Mouse (Mus musculus): ENCODE measurements around the gene Kcnq1.

The Kcnq1 gene

DNA sequence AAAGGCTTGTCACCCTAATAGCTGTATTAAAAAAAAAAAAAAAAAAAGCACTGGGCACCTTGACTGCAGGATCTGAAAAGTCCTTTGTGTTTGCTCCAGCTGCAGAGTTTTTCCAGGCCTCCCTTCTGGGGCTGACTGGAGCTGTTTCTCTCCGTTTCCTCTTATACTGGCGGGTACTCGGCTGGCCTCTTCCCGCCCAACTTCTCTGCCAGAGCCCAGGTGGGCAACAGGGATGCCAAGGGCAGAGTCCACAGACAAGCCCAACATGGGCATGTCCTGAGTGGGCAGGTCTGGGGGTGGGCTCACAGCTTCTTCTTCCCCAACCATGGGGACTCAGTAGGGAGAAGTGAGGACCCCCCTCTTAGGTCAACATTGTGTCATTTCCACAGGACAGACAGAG is 167.6 kb downstream of the Kcnq1 start:
- no peak for DNase-seq (ENCODE audit: low spot score in 2 of 2)

DNA sequence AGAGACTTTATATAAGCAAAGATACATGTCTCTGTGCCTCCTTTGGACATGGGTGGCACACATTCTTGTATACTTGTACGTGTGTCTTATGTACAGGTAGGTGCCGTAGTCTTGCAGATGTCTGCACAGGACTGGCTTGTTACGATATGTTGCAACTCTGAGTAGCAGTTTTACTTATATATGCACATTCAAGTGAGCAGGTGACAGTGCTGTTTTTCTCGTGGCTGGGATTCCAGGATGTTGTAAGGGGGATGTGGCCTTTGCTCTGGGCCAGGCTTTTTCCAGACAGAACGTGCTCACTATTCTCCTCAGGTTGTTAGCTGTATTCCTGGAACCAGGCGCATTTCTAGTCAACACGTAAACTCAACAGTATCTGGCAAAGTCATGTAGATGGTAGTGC is 168.9 kb downstream of the Kcnq1 start:
- DNase-seq (ENCODE audit: low spot score in 2 of 2): no peak

DNA sequence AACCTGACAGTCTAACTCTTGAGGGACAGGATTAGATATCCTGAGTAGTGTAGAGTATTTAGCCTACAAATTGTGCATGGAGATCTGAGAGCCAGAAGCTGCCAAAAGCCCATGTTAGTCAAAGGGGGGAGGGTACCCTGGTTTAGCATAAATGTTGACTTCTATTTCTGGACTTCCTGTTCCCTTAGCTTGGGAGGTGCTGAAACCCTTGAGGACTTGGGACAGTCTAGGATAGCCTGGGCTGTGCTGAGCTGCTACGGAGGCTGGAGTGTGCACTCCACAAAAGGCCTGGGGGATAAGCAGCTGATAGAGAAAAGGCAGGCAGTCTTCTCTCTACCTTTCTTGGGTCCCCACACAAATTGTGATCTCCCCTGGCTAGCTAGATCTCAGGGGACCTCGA is 177.5 kb downstream of the Kcnq1 start:
- DNase-seq (ENCODE audit: low spot score in 2 of 2): no peak

DNA sequence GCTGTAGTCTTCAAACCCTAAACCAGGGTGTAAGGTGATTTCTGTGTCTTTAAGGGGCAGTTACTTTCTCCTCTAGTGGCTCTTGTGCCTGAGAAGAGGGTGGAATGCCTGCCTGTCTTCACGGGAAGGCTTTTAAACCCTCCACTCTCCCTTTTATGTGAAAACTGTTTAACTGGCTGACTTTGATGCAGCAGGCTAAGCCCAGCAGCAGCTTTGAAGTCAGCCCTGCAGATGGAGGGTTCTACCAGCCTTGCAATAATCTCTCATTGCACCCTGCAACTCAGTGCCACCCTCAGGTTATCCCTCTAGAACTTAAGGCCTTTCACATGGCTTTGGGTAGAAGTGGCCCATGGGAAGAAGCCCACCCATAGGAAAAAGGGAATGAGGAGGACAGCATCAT is 178.7 kb downstream of the Kcnq1 start:
- no peak for DNase-seq (ENCODE audit: low spot score in 2 of 2)

GRCm38 (mm10) chr7:143285440-143285839 is 179.3 kb downstream of the Kcnq1 start:
- DNase-seq (ENCODE audit: low spot score in 2 of 2): no peak

GRCm38 (mm10) chr7:143286532-143287290 is 180.5 kb downstream of the Kcnq1 start:
- no peak for DNase-seq (ENCODE audit: low spot score in 2 of 2)

DNA sequence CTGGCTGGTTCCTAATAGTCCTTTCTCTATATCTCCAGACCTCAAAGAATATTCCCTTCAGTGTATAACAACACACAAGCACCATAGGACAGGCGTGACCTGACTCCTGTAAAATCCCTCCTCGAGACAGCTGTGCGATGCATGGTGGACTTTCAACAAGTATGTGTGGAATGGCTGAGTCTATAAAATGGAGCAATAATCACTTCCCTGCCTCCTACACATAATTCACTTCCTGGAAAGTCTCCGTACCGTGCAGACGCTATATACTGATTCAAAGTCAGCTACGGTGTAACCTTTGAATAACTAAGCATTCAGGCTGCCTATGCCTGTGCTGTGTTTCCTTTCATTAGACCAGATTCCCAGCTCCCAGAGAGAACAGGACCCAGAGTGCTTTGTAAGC is 182.0 kb downstream of the Kcnq1 start:
- DNase-seq (ENCODE audit: low spot score in 2 of 2): no peak

GRCm38 (mm10) chr7:143289082-143289849 is 183.1 kb downstream of the Kcnq1 start:
- DNase-seq (ENCODE audit: low spot score in 2 of 2): no peak

DNA sequence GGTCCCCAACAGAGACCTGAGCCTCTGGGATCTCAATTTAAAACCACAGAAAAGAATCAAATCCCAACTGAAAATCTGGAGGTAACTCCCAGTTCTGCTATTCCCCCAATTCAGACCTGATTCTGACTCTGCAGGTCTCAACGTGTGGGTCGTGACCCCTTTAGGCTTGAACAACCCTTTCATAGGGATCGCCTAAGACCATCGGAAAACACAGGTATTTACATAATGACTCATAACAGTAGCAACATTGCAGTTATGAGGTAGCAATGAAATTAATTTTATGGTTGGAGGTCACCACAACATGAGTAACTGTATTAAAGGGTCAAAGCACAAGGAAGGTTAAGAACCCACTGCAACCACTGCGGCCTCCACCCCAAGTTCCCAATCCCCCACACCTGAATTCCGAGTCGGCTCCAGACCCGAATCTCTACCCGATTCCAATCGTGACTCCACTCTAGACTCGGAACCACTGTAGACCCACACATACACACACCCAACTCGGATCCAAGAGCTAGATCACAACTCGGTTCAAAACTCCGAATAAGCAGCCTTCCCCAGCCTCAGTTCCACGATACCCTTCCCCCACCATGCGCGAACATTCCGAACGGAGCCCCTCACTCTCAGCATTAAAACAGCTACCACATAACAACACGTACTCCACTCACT is 188.7 kb downstream of the Kcnq1 start:
- DNase-seq (ENCODE audit: low spot score in 2 of 2): no peak

GRCm38 (mm10) chr7:143295356-143296000 is 189.3 kb downstream of the Kcnq1 start:
- DNase-seq (ENCODE audit: low spot score in 2 of 2): peak; percentile 21 to 26

GRCm38 (mm10) chr7:143296001-143296379 is 189.8 kb downstream of the Kcnq1 start:
- DNase-seq (ENCODE audit: low spot score in 2 of 2): peak in 1 of 2 experiments; percentile 5

DNA sequence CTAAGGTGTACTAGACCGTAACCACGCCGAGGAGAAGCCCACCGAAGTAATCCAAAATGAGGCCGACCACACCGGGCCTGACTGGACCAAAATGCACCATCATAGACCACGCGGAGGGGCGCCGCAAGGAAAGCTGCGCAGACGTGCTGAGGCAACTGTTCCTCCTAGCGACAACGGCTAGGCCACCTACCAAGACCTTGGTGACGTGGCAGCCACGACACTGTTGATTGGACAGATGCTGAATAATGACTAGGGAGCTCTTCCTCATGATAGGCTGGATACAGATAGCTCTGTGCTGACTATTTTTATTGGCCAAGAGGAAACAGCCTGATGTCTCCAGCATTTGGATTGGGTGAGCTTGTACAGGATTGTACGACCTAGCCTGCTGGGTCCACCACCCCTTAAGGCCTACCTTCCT is 190.2 kb downstream of the Kcnq1 start:
- DNase-seq (ENCODE audit: low spot score in 2 of 2): peak; percentile 67 to 75

DNA sequence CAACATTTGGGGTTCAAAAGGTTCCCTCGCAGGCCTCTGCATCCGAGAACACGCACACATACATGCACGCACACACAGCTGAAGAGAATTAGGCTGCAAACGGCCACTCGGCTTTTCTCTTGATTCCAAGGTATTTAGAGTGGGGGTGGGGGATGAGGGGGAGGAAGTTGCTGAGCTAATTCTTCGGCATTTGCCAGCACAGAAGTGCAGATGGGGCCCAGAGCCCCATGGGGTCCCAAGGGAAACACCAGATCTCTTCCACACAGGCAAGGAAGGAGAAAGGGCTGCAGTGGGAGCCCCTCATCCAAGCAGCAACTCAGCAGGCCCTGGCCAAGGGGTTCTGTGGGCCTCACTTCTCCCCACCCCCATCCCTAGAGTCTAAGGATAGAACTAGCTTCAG is 193.9 kb downstream of the Kcnq1 start:
- DNase-seq (ENCODE audit: low spot score in 2 of 2): no peak

GRCm38 (mm10) chr7:143300681-143301080 is 194.5 kb downstream of the Kcnq1 start:
- no peak for DNase-seq (ENCODE audit: low spot score in 2 of 2)

DNA sequence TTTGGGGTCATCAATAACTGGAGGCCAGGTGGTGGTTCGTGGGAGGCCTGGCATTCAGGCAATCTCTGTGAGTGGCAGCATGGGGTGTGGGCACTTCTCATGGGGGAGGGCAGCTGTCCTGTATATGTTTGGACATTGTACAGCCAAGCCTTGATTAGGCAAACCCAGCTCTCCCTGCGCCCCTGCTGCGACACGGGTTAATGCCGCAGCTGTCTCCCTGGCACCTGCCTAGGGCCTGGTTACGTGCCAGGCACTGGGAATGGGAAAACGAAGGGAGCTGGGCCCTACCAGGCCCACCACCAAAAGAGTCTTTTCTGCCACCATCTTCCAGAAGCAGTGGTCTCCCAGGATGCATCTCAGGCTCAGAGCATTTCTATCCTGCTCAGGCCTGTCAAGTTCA is 196.0 kb downstream of the Kcnq1 start:
- DNase-seq (ENCODE audit: low spot score in 2 of 2): no peak

DNA sequence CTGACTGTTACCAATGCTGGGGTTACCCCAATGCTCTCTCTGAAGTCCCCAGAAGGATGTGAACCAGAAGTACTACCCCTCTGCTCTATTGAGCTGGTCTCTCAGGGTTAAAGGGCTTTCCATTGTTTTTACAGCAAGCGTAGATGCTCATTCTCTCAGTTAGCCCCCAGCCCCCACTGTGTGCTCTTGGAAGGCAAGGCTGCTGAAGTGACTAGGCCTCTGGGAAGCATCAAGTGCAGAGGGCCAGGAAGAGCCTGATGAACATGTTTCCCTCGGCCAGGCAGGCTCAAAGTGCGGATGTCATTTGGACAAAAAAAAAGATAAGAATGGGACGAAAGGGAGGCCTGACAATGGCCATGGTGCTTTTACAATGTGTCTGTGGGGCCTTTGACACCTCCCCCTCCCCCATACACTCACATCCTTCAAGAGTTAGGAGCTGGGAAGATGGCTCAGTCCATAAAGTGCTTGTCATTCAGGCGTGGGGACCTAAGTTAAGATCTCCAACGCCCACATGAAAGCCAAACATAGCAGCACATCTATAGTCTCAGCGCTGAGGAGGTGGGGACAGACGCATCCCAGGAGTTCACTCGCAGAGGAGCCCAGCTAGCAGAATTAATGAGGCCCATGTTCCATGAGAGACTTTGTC is 196.6 kb downstream of the Kcnq1 start:
- DNase-seq (ENCODE audit: low spot score in 2 of 2): no peak

GRCm38 (mm10) chr7:143303557-143303956 is 197.4 kb downstream of the Kcnq1 start:
- DNase-seq (ENCODE audit: low spot score in 2 of 2): no peak

GRCm38 (mm10) chr7:143305808-143306207 is 199.6 kb downstream of the Kcnq1 start:
- DNase-seq (ENCODE audit: low spot score in 2 of 2): no peak

DNA sequence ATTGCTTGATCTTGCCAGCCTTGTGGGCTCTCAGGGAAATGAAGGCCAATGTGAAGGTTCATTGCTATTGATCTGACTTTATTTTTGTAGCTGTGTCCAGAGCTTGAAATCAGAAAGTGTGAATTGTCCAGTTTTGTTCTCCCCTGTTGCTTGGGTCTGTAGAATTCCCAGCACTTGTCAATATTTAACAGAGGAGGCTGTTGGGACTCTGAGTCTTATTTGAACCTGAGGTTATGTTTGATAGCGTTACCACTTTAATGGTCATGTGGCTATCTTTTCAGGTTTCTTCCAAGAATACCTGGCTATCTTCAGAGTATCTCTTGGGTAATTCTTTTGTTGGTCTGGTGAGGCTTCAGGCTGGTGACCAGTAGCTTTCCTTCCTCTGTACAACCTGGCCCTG is 201.8 kb downstream of the Kcnq1 start:
- DNase-seq (ENCODE audit: low spot score in 2 of 2): no peak

DNA sequence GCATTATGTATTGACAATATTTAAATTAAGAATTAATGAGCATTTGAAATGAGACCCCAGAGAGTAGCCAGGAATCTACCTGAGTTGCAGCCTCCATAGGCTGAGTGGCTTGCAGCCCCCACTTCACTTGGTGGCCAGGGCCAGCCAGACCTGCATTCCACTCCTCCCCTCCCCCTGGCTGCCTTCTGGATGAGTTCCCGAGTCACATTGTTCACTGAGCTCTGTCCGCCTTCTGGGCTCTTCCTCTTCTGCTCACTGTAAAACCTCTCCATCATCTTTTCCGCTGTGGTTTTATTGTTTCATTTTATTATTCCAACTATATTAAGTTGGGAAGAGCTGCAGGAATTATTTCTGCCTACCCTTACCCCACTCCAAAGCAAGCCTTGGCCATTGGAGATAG is 204.1 kb downstream of the Kcnq1 start:
- DNase-seq (ENCODE audit: low spot score in 2 of 2): no peak

GRCm38 (mm10) chr7:143310847-143311246 is 204.7 kb downstream of the Kcnq1 start:
- DNase-seq (ENCODE audit: low spot score in 2 of 2): no peak

DNA sequence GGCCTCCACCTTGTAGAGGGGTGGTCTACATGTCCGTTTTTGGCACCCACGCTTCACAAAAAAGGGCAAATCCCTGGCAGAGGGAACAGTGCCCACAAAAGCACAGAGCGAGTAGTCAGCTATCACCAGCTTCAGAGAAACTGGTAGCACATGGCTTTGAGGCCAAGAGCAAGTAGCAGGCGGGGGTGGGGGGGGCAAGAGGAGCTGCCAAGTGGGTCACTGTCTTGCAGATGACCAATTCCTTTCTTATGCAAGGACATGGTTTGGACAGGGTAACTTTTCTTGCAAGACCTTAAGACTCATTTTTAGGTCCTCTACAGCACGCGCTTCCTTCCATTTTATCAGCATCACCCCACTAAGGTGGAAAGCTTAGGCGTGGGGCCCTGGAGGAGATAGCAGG is 205.3 kb downstream of the Kcnq1 start:
- DNase-seq (ENCODE audit: low spot score in 2 of 2): no peak

Data from spleen, postnatal 14 days (tissue).